Mouse (Mus musculus) CH12.LX (cell line): ENCODE results near the gene Abcc3. TPM values are rescaled to one million over a fixed set of nuclear protein-coding genes. Genes with fewer than 3 reads are reported as not detected.

Experiments
- DNase-seq: peaks from one replicate; pipeline ENCODE4 v3.0.0-alpha.2; 2013; ENCODE audit errors: extremely low read depth
- H3K27ac ChIP-seq: 2 replicates; pipeline ENCODE4 v1.5.1; 2012; ENCODE audit warnings: low read depth, mild to moderate bottlenecking, control low read depth, moderate library complexity; ENCODE audit not compliant: insufficient read depth
- H3K27me3 ChIP-seq: replicated peaks from 2 replicates; pipeline ENCODE3; 2012; ENCODE audit warnings: inconsistent platforms
- H3K36me3 ChIP-seq, 2 experiments: replicated peaks in 1 of 2; 2 replicates each; pipeline versions ENCODE3 to v1.6.1; 2012; ENCODE audit warnings: inconsistent platforms in 1 of 2, low read length in 1 of 2, mild to moderate bottlenecking in 1 of 2, mixed read lengths in 1 of 2, moderate library complexity in 1 of 2; ENCODE audit not compliant: control insufficient read depth in 1 of 2, insufficient read depth in 1 of 2
- H3K4me1 ChIP-seq, 2 experiments: 2 replicates each; pipeline ENCODE4 v1.6.1; 2012; ENCODE audit warnings: inconsistent platforms in 1 of 2, moderate library complexity in 1 of 2; ENCODE audit not compliant: insufficient read depth in 2 of 2, control insufficient read depth in 1 of 2
- H3K4me2 ChIP-seq: 2 replicates; pipeline ENCODE4 v1.6.1; 2012; ENCODE audit warnings: low read depth, mild to moderate bottlenecking, control low read depth; ENCODE audit not compliant: poor library complexity, insufficient read depth, severe bottlenecking
- H3K4me3 ChIP-seq, 3 experiments: fragments of 150-350 bp in 1 of 3; sonication (generic) in 1 of 3; replicated peaks in 1 of 3; 2 replicates each; pipeline versions ENCODE3 to v1.5.1; 2011 to 2012; ENCODE audit warnings: low read depth in 2 of 3, low read length in 2 of 3, mild to moderate bottlenecking in 2 of 3, moderate library complexity in 2 of 3, control low read depth in 1 of 3, improper control_type of control experiment in 1 of 3, inconsistent platforms in 1 of 3, mixed read lengths in 1 of 3; ENCODE audit not compliant: poor library complexity in 1 of 3
- H3K79me2 ChIP-seq: replicated peaks from 2 replicates; pipeline ENCODE4 v1.6.1; 2012; ENCODE audit warnings: mild to moderate bottlenecking, moderate library complexity; ENCODE audit not compliant: control insufficient read depth, poor library complexity, insufficient read depth, severe bottlenecking; ENCODE audit errors: extremely low read depth
- H3K9ac ChIP-seq: 2 replicates; pipeline ENCODE4 v1.6.1; 2012; ENCODE audit warnings: low read depth, mild to moderate bottlenecking, control low read depth, moderate library complexity; ENCODE audit not compliant: insufficient read depth
- H3K9me3 ChIP-seq: replicated peaks from 2 replicates; pipeline ENCODE3; 2012; ENCODE audit warnings: low read length, inconsistent platforms, mixed read lengths
- BHLHE40 ChIP-seq: IDR thresholded peaks from 2 replicates; pipeline ENCODE4 v1.6.1; 2011; ENCODE audit warnings: mild to moderate bottlenecking, low read depth, low read length, improper control_type of control experiment
- CHD1 ChIP-seq: IDR thresholded peaks from 2 replicates; pipeline ENCODE4 v1.6.1; 2012; ENCODE audit warnings: low read depth, low read length, improper control_type of control experiment, inconsistent platforms
- CHD2 ChIP-seq: IDR thresholded peaks from 2 replicates; pipeline ENCODE4 v1.6.1; 2011; ENCODE audit warnings: low read length, improper control_type of control experiment
- CTCF ChIP-seq, 2 experiments: IDR thresholded peaks in 1 of 2; conservative IDR thresholded peaks in 1 of 2; 2 replicates each; pipeline ENCODE4 v1.5.1; 2011 to 2012; ENCODE audit warnings: low read depth in 2 of 2, low read length in 2 of 2, improper control_type of control experiment in 1 of 2, inconsistent platforms in 1 of 2, mild to moderate bottlenecking in 1 of 2, moderate library complexity in 1 of 2
- ETS1 ChIP-seq: conservative IDR thresholded peaks from 2 replicates; pipeline ENCODE4 v1.6.1; 2012; ENCODE audit warnings: low read depth, mild to moderate bottlenecking, inconsistent platforms, low read length, improper control_type of control experiment, moderate library complexity
- IRF4 ChIP-seq: IDR thresholded peaks from 2 replicates; pipeline ENCODE4 v1.6.1; 2014; ENCODE audit warnings: low read depth, mild to moderate bottlenecking, inconsistent platforms, low read length, improper control_type of control experiment
- JUN ChIP-seq: IDR thresholded peaks from 2 replicates; pipeline ENCODE4 v1.6.1; 2011; ENCODE audit warnings: low read depth, mild to moderate bottlenecking, low read length, improper control_type of control experiment, moderate library complexity; ENCODE audit not compliant: insufficient read depth
- JUND ChIP-seq: conservative IDR thresholded peaks from 2 replicates; pipeline ENCODE4 v1.6.1; 2011; ENCODE audit warnings: low read depth, low read length, improper control_type of control experiment
- KAT2A ChIP-seq: IDR thresholded peaks from 2 replicates; pipeline ENCODE4 v1.6.1; 2012; ENCODE audit warnings: low read length, improper control_type of control experiment, inconsistent platforms; ENCODE audit not compliant: insufficient replicate concordance
- MEF2A ChIP-seq: IDR thresholded peaks from 2 replicates; pipeline ENCODE4 v1.6.1; 2014; ENCODE audit warnings: low read depth, mild to moderate bottlenecking, inconsistent platforms, low read length, improper control_type of control experiment, borderline replicate concordance
- MYC ChIP-seq: IDR thresholded peaks from 2 replicates; pipeline ENCODE4 v1.6.1; 2011; ENCODE audit warnings: low read depth, mild to moderate bottlenecking, improper control_type of control experiment, low read length
- POLR2A ChIP-seq: IDR thresholded peaks from 2 replicates; pipeline ENCODE4 v1.6.1; 2011; ENCODE audit warnings: low read depth, mild to moderate bottlenecking, improper control_type of control experiment, low read length
- POLR2AphosphoS2 ChIP-seq: IDR thresholded peaks from 2 replicates; pipeline ENCODE4 v1.6.1; 2011; ENCODE audit warnings: low read depth, low read length, improper control_type of control experiment
- RAD21 ChIP-seq: IDR thresholded peaks from 2 replicates; pipeline ENCODE4 v1.6.1; 2011; ENCODE audit warnings: low read depth, mild to moderate bottlenecking, low read length, improper control_type of control experiment, moderate library complexity
- RCOR1 ChIP-seq: conservative IDR thresholded peaks from 2 replicates; pipeline ENCODE4 v1.6.1; 2012; ENCODE audit warnings: low read depth, mild to moderate bottlenecking, inconsistent platforms, low read length, improper control_type of control experiment
- SIN3A ChIP-seq: IDR thresholded peaks from 2 replicates; pipeline ENCODE4 v1.6.1; 2012; ENCODE audit warnings: low read length, improper control_type of control experiment, inconsistent platforms
- SMC3 ChIP-seq: IDR thresholded peaks from 2 replicates; pipeline ENCODE4 v1.6.1; 2011; ENCODE audit warnings: low read depth, low read length, improper control_type of control experiment
- TBP ChIP-seq: conservative IDR thresholded peaks from 2 replicates; pipeline ENCODE4 v1.6.1; 2011; ENCODE audit warnings: low read depth, low read length, improper control_type of control experiment
- USF1 ChIP-seq: IDR thresholded peaks from 2 replicates; pipeline ENCODE4 v1.6.1; 2014; ENCODE audit warnings: low read depth, mild to moderate bottlenecking, inconsistent platforms, low read length, improper control_type of control experiment
- USF2 ChIP-seq: conservative IDR thresholded peaks from 2 replicates; pipeline ENCODE4 v1.6.1; 2011; ENCODE audit warnings: low read depth, low read length, improper control_type of control experiment
- ZC3H11A ChIP-seq: IDR thresholded peaks from 2 replicates; pipeline ENCODE4 v1.6.1; 2012; ENCODE audit warnings: low read depth, mild to moderate bottlenecking, inconsistent platforms, low read length, improper control_type of control experiment
- ZNF384 ChIP-seq: IDR thresholded peaks from 2 replicates; pipeline ENCODE4 v1.6.1; 2012; ENCODE audit warnings: low read depth, low read length, improper control_type of control experiment, inconsistent platforms
- dilution Hi-C: fragments of 300-500 bp; cut with MboI; formaldehyde crosslinking; loops from 2 replicates; pipeline ENCODE4 v1.14.3; 2020; ENCODE audit warnings: low sequenced_read_pairs; ENCODE audit not compliant: extremely low pct_unique_long_range_greater_than_20kb, extremely low pct_ligation_motif_present
- in situ Hi-C: fragments of 300-500 bp; cut with MboI; formaldehyde crosslinking; loops from 3 replicates; pipeline ENCODE4 v1.14.3; 2019; ENCODE audit warnings: low sequenced_read_pairs, low pct_ligation_motif_present, low pct_unique_long_range_greater_than_20kb, mixed read lengths
- polyA plus RNA-seq: library from polyadenylated mRNA; unstranded; fragments of >175 nt; gene quantifications from 2 replicates; pipeline ENCODE4 v1.2.1, GENCODE M21; 2012; ENCODE audit warnings: low read depth; ENCODE audit not compliant: insufficient read length
- total RNA-seq, 2 experiments: library from RNA; depleted of rRNA; stranded (reverse); fragments of 300-350 nt in 1 of 2; fragments of >200 nt in 1 of 2; gene quantifications; 2 replicates each; pipeline ENCODE4 v1.2.3; 2012 to 2014

Abcc3 gene
- total and polyA plus RNA-seq, 3 experiments, result 0.21 to 0.66 (median 0.40) TPM

DNA sequence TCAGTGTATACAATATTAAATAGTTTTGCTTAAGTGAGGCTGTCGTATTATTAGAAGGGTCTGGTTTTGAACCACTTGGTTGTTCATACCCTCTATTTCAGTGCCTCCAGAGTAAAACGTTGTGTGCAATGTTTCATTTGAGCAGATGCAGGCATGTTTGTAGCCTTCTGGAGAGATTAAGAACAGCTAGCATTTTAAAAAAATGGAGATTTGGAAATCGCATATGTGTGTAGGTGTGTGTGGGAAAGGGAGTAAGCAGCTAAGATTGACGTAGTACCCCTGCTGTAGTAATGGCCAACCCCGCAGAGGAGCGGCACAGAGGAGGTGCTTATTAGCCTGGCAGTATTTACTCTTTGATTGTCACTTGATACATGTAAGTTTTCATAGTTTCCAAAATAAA, 60.1 kb downstream of the Abcc3 start:
- in situ Hi-C loops (no loop called here), dilution Hi-C loops (no loop called here)

DNA sequence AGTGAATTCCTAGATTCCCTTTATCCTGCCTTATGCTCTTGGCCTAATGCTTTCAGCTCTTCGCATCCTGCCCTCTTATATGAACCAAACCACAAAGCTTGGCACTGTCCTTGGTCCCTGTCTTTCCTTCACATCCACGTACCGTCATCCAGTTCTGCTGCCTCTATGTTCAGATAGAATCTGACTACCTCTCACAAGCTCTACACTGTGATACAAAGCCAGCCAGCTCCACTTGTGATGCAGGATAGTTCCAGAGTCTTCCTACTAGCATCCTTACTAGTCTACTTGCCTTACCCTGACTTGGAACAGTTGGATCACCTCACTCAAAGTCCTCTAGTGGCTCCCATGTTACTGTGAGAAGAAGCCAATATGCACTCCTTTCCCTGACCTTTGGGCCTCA, 62.6 kb downstream of the Abcc3 start:
- Histone ChIP-seq H3K27me3 (no peaks in the 10 kb centered on the region), H3K4me1 (peaks cover 5 to 30% of the 10 kb centered on the region in 2 experiments; a peak in 3 of 4 replicates), H3K27ac (no peak overlapping the region), H3K9ac (no peak overlapping the region), H3K4me2 (no peak overlapping the region), H3K36me3 (peaks cover 13 to 40% of the 10 kb centered on the region in 2 experiments), H3K9me3 (no peaks in the 10 kb centered on the region), H3K79me2 (peaks cover 27% of the 10 kb centered on the region), H3K4me3 (no peak overlapping the region)
- TF ChIP-seq JUND, result no peak
- no peak for TF ChIP-seq BHLHE40
- TF ChIP-seq IRF4, result no peak
- TF ChIP-seq ETS1, result no peak
- no peak for TF ChIP-seq RCOR1
- no peak for TF ChIP-seq POLR2A
- TF ChIP-seq USF1, result no peak
- TF ChIP-seq SIN3A, result no peak
- TF ChIP-seq USF2, result no peak
- no peak for DNase-seq
- dilution Hi-C loops, result no loop called here
- in situ Hi-C loops, result no loop called here

More for the DNA sequence above, 60.1 kb downstream of the Abcc3 start:
- Histone ChIP-seq H3K27ac (no peak overlapping the region), H3K36me3 (peaks cover 19 to 62% of the 10 kb centered on the region in 2 experiments), H3K79me2 (peaks cover 27% of the 10 kb centered on the region), H3K4me3 (no peak overlapping the region), H3K27me3 (no peaks in the 10 kb centered on the region), H3K9me3 (no peaks in the 10 kb centered on the region), H3K4me2 (no peak overlapping the region), H3K4me1 (peaks cover 5 to 26% of the 10 kb centered on the region in 2 experiments; a peak in 3 of 4 replicates), H3K9ac (no peak overlapping the region)
- no peak for DNase-seq
- TF ChIP-seq KAT2A (no peak), USF2 (no peak), JUND (no peak), MYC (no peak), JUN (no peak)

DNA sequence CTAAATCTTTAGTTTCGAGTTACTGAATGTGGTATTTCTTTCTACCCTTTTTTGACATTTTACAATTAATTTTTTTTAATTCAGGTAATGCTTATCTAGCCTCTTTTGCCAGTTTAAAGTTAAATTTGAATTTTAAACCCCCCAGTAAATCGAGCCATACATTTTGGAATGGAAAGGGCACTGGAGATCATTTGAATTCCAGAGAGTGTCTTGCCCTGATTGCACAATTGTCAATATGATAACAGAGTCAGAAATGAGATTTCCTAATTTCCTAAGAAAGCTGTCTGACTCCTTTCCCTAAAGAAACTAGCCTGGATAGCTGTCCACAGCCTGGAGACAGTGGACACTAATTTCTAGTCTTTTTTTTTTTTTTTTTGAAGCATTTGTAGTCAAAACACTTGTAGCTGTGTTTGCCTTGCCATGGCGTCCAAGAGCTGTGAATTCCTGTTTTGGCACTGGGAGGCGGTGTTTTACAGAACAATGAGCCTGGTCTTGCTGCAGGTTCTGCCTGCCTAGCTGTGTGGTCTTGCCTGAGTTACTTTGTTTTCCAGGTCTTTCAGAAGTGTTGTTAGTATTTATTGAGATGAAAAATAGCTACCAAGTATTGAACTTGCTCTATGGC, 63.4 kb downstream of the Abcc3 start:
- H3K79me2 ChIP-seq, result peaks cover 27% of the 10 kb centered on the region
- dilution Hi-C loops, result no loop called here

More for the DNA sequence above, 63.4 kb downstream of the Abcc3 start:
- no peak for TF ChIP-seq RCOR1
- TF ChIP-seq CHD1, result 0 out of 2 replicates have a peak, but pooled peaks have one; percentile 76
- peak; percentile 65 for TF ChIP-seq SMC3
- no peak for TF ChIP-seq POLR2AphosphoS2
- TF ChIP-seq RAD21, result peak; percentile 78
- no peak for TF ChIP-seq SIN3A
- no peak for TF ChIP-seq ZC3H11A
- TF ChIP-seq TBP, result no peak
- peak in 1 of 2 experiments; percentile 83; a peak in 2 of 4 replicates for TF ChIP-seq CTCF (conservative IDR thresholded peaks at IDR 0.05 in 1 of 2, IDR thresholded peaks at IDR 0.05 in 1 of 2; ENCODE audit: low read depth in 2 of 2, low read length in 2 of 2)
- TF ChIP-seq MEF2A, result no peak
- TF ChIP-seq ZNF384, result peak; percentile 87
- no peak for TF ChIP-seq JUND
- TF ChIP-seq CHD2, result no peak
- no peak for TF ChIP-seq USF1
- TF ChIP-seq, all 38 proteins: peak for 5
- Histone ChIP-seq H3K27me3 (no peaks in the 10 kb centered on the region), H3K27ac (no peak overlapping the region), H3K4me1 (peaks cover 7 to 38% of the 10 kb centered on the region in 2 experiments; a peak in 3 of 4 replicates), H3K36me3 (peaks cover 10 to 32% of the 10 kb centered on the region in 2 experiments), H3K4me3 (no peak overlapping the region), H3K9ac (no peak overlapping the region; the same call in 1 of the 2 replicates), H3K4me2 (peak overlapping the region; percentile 96), H3K9me3 (no peaks in the 10 kb centered on the region)
- DNase-seq, result peak; percentile 75
- in situ Hi-C loops, result no loop called here
